8 mouse cellular contexts compared by ENCODE assay signal in genomic region chr7:49633375-49633956, GRCm38 (mm10). TPM values are rescaled to one million over a fixed set of nuclear protein-coding genes. Genes with fewer than 3 reads are reported as not detected.
A peak's percentile ranks its signal among the peaks of the same experiment; 100 is the strongest.
DNase-seq lines count a peak whose midpoint lies in the region; ATAC-seq lines count a peak whose summit lies in the region.

No protein-coding gene starts in this region.

- H3K4me1 ChIP-seq in hindbrain, embryonic 10.5 days (replicated peaks), result peaks cover 49% of the 10 kb centered on the region
- H3K4me1 ChIP-seq in liver, embryonic 13.5 days (replicated peaks), result 0 out of 2 replicates have a peak, but pooled peaks cover 7% of the 10 kb centered on the region
- H3K4me1 ChIP-seq in neural tube, embryonic 11.5 days (ENCODE audit: control insufficient read depth, insufficient read depth, low read length), result no peaks in the 10 kb centered on the region

- H3K36me3 ChIP-seq in hindbrain, embryonic 10.5 days, result peaks cover 7% of the 10 kb centered on the region; the same call in 1 of the 2 replicates
- H3K36me3 ChIP-seq in liver, embryonic 13.5 days, result no peaks in the 10 kb centered on the region
- no peaks in the 10 kb centered on the region for H3K36me3 ChIP-seq in neural tube, embryonic 11.5 days (ENCODE audit: control insufficient read depth, insufficient read depth, low read length)

- DNase-seq in kidney, adult 18-20 months, result peak; percentile 46
- DNase-seq in kidney, postnatal 14 days, result no peak
- DNase-seq in embryo, embryonic 10 days (ENCODE audit: low spot score), result peak; percentile 57
- peak; percentile 57 for DNase-seq in hindbrain, embryonic 10.5 days (ENCODE audit: low spot score)
- DNase-seq in liver, embryonic 13.5 days, result no peak
- DNase-seq in neural tube, embryonic 11.5 days (ENCODE audit: low spot score), result peak; percentile 53
- DNase-seq in layer of hippocampus, postnatal 36 days, result no peak
- DNase-seq in left cerebral cortex, adult 8-10 months (ENCODE audit: low spot score in 2 of 2), result no peak

- no peak overlapping the region for H3K9ac ChIP-seq in liver, embryonic 13.5 days
- H3K9ac ChIP-seq in neural tube, embryonic 11.5 days (ENCODE audit: low read length), result no peak overlapping the region

- under 1% methylated on average over 33 of the region's 33 CpGs for whole genome bisulfite sequencing in hindbrain, embryonic 10.5 days
- under 1% methylated on average over 33 of the region's 33 CpGs for WGBS in liver, embryonic 13.5 days (ENCODE audit: insufficient replicate concordance)
- under 1% methylated on average over 33 of the region's 33 CpGs for WGBS in neural tube, embryonic 11.5 days

- ATAC-seq in liver, embryonic 13.5 days (ENCODE audit: low read depth), result no peak
- ATAC-seq in neural tube, embryonic 11.5 days (ENCODE audit: insufficient read depth, low FRiP score, low TSS enrichment), result no peak

- H3K4me2 ChIP-seq in liver, embryonic 13.5 days, result peak overlapping the region; percentile 55
- H3K4me2 ChIP-seq in neural tube, embryonic 11.5 days (ENCODE audit: low read depth), result peak overlapping the region; percentile 2; the same call in 1 of the 2 replicates

- H3K9me3 ChIP-seq in hindbrain, embryonic 10.5 days, result no peaks in the 10 kb centered on the region
- H3K9me3 ChIP-seq in liver, embryonic 13.5 days (replicated peaks), result no peaks in the 10 kb centered on the region
- H3K9me3 ChIP-seq in neural tube, embryonic 11.5 days (ENCODE audit: control insufficient read depth, low read length), result no peaks in the 10 kb centered on the region

- peak overlapping the region; percentile 50 for H3K4me3 ChIP-seq in hindbrain, embryonic 10.5 days
- peak overlapping the region; percentile 38 for H3K4me3 ChIP-seq in liver, embryonic 13.5 days (replicated peaks)
- peak overlapping the region; percentile 13; the same call in 1 of the 2 replicates for H3K4me3 ChIP-seq in neural tube, embryonic 11.5 days (ENCODE audit: low read depth, low read length)

- H3K27me3 ChIP-seq in hindbrain, embryonic 10.5 days (ENCODE audit: insufficient read depth, poor library complexity, severe bottlenecking), result peaks cover 100% of the 10 kb centered on the region
- H3K27me3 ChIP-seq in liver, embryonic 13.5 days, result peaks cover 89% of the 10 kb centered on the region
- H3K27me3 ChIP-seq in neural tube, embryonic 11.5 days (ENCODE audit: control insufficient read depth, insufficient read depth, low read length), result peaks cover 98% of the 10 kb centered on the region

- H3K27ac ChIP-seq in hindbrain, embryonic 10.5 days, result peak overlapping the region; percentile 76
- H3K27ac ChIP-seq in liver, embryonic 13.5 days, result no peak overlapping the region
- no peak overlapping the region for H3K27ac ChIP-seq in neural tube, embryonic 11.5 days (ENCODE audit: low read depth, low read length)

RNA-seq across cellular contexts. Expression of gene Dbx1, which starts 3.2 kb away (rescaled TPM):
- polyA plus RNA-seq in hindbrain, embryonic 10.5 days (2016; fragmentation: Nextera tagmentation; extraction: Ambion mirVana), result 42.0 and 72.1 TPM in 2 replicates
- 0.10 TPM in 2 replicates for polyA plus RNA-seq in liver, embryonic 13.5 days (2015; fragmentation: Nextera tagmentation; extraction: Ambion mirVana)
- polyA plus RNA-seq in neural tube, embryonic 11.5 days (2014; fragmentation: Nextera tagmentation; extraction: Ambion mirVana), result 17.2 and 18.6 TPM in 2 replicates
- total RNA-seq in layer of hippocampus, postnatal 36 days (2021), result not detected
- not detected for total RNA-seq in left cerebral cortex, adult 8-10 months (2022)

Comparison
In these comparisons a context has a peak if more than half of its experiments do, and no peak if none do; other contexts are left out.
1. DNase-seq: peak in kidney, adult 18-20 months (single experiment), embryo, embryonic 10 days (single experiment), hindbrain, embryonic 10.5 days (single experiment) and neural tube, embryonic 11.5 days (single experiment); none in kidney, postnatal 14 days (single experiment), liver, embryonic 13.5 days (single experiment), layer of hippocampus, postnatal 36 days (0 of 2) and left cerebral cortex, adult 8-10 months (0 of 2).
2. RNA of gene Dbx1, which starts 3.2 kb away (polyA plus RNA-seq): 42.0 to 72.1 TPM in hindbrain, embryonic 10.5 days and 17.2 to 18.6 TPM in neural tube, embryonic 11.5 days; 0.10 TPM in liver, embryonic 13.5 days; every median in the first group is over 10 times any median in the second.
3. Peak in every context shown above with its lines, with median percentiles within 50 percentile points of each other: H3K4me3 ChIP-seq.